Mouse (Mus musculus) megakaryocyte-erythroid progenitor cell, adult 5-6 weeks (primary cell): ENCODE measurements around the gene Fam166b. TPM values are rescaled to one million over a fixed set of nuclear protein-coding genes. Genes with fewer than 3 reads are reported as not detected.

ENCODE experiments used
- ATAC-seq: replicated peaks from 2 replicates; pipeline ENCODE4 v1.8.0; 2016; ENCODE audit warnings: mild to moderate bottlenecking, inconsistent platforms; ENCODE audit not compliant: severe bottlenecking, poor library complexity, low FRiP score, low TSS enrichment
- total RNA-seq, 2 experiments: library from RNA; stranded (forward) in 1 of 2; stranded (reverse) in 1 of 2; fragments of 200-1000, 215-1000 nt in 1 of 2; fragments of >200 nt in 1 of 2; fragmentation: Nextera tagmentation in 1 of 2; gene quantifications; 2 replicates each; pipeline ENCODE4 v1.2.3; 2014 to 2017

The Fam166b gene
- total RNA-seq, 2 experiments from 2014 or later = not detected

GRCm38 (mm10) chr4:43384083-43384460, 44.9 kb downstream of the Fam166b start:
- ATAC-seq = no peak

DNA sequence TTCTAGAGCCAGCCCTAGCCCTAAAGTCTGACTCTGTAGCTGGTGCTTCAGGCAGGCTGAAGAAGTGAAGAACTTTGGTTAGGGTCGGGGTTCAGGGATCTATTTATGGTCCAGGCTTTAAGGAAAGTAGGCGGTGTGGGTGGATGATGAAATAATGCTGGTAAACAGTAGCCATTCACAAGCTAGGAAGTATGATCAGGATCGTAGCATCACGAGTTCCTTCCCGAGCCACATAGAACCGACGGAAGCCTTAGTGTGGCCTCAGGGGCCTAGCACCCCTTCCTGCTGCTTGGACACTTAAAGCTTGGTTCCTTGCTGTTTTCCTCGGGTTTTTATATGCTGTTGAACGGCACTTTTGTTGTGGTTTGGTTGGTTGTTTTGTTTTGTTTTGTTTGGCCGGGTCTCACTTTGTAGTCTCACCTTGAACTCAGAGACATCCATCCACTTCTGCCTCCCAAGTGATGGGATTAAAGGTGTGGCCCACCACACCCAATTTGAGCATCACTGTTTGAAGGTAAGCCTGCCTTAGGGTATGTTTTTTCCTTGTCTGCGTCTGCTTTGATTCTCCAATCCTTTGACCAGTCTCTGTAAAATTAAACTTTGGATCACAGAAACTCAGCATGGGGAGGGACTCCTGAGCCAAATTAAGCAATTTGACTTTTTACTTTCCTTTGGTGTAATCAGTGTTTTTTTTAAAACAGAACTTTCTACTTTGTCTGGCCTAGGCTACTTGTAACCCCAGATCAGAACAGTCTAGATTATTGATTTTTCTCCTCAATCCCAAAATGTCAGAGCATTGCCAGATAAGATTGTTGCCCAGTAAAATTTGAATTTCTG, 45.5 kb downstream of the Fam166b start:
- ATAC-seq = no peak

DNA sequence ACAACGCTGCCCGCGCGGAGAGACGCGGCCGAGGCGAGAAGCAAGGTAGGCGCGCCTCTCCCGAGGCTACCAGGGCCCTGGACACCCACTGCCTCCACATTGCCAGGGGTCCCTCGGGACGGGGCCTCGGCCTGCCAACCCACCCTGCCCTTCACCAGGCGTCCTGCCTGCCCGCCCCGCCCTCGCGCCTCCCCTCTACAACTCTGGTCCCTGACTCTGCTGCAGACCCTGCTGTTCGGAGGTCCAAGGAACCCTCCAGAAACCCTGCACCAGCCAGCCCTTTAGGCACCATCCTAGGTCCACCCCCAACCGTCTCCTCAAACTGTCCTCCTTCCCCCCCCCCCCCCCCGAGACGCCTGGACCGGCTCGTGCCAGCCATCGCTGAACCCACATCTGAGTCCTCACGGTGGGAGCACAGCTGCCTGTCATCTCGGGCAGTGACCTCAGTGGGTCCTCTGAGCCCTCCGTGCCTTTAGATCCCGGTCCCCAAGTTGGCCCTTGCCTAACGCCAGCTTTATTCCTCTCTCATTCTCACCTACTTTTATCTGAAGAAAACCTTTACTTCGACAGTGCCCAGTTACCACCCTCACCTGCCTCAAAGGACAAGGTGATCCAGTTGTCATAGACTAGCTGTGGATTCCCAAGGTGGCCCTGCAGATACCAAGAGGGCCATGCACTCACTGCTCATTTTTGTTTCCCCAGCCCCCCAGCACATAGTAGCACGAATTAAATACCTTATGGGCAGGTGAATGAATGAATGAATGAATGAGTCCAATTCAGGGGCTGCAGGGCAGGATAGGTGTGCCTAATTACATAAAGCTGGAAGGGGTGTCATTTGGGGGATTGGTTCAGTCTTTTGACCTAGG, 46.5 kb downstream of the Fam166b start:
- ATAC-seq = no peak

DNA sequence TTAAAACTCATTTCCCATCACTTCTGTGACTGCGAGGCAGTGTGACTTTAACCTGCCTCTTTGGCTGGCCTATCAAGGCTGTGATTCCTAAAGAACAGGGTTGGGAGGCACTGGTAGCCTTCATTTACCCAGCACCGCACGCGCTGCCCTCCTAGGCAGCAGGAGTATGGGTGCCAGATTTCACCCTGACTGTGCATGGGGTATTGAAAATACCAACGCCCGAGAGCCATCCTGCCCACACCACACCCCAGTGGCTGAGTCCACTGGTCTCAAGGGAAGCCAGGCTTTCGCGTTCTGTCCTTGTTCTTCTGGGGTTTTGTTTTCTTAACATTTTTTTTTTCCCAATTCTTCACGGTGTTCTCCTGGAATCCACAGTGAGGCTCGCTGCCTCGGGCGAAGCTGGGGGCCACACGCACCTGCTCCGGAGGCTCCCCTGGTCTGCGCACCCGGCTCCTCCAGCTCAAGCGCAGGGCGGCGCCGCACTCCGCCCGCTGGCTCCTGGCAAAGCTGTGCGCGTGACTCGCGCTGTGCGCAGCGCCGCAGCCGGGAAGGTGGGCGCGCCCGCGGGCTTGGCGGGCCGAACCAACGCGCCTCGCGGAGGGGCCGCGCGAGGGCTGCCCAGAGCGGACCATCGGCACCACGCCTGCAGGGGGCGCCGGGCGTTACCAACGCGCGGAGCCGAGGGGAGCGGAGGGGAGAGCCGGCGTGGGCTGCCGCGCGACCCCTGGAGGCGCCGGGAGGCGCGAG, 47.4 kb downstream of the Fam166b start, which contains the start of gene Rusc2:
Rusc2 (plus strand) TSS at position 572 of the 747 bp plus-strand sequence.
- ATAC-seq = peak; percentile 58

GRCm38 (mm10) chr4:43380951-43381350, 48.0 kb downstream of the Fam166b start:
- no peak for ATAC-seq

GRCm38 (mm10) chr4:43379601-43380000, 49.3 kb downstream of the Fam166b start:
- no peak for ATAC-seq

Other genes with a start within 250 kb of the Fam166b start
- 0.07 and 0.68 TPM in 2 replicates for gene Atp8b5, start 162.0 kb downstream of the Fam166b start, total RNA-seq (2014; fragmentation: Nextera tagmentation)
- 0.66 and 0.69 TPM in 2 replicates for gene Atp8b5, start 162.0 kb downstream of the Fam166b start, total RNA-seq (2017)
- 1.8 and 7.6 TPM in 2 replicates for gene Rusc2, start 47.2 kb downstream of the Fam166b start, total RNA-seq (2014; fragmentation: Nextera tagmentation)
- gene Rusc2, start 47.2 kb downstream of the Fam166b start, total RNA-seq (2017) = 0.19 and 1.5 TPM in 2 replicates
- gene Tesk1, start 12.8 kb upstream of the Fam166b start, total RNA-seq (2014; fragmentation: Nextera tagmentation) = 11.7 and 15.6 TPM in 2 replicates
- gene Tesk1, start 12.8 kb upstream of the Fam166b start, total RNA-seq (2017) = 4.3 and 4.8 TPM in 2 replicates
- gene Cd72, start 25.5 kb upstream of the Fam166b start, total RNA-seq (2014; fragmentation: Nextera tagmentation) = 1.5 and 9.6 TPM in 2 replicates
- gene Cd72, start 25.5 kb upstream of the Fam166b start, total RNA-seq (2017) = 2.9 and 11.9 TPM in 2 replicates
- gene Sit1, start 54.6 kb upstream of the Fam166b start, total RNA-seq (2014; fragmentation: Nextera tagmentation) = 0.61 TPM in 1 of 2 replicates, not detected in the other
- not detected in 2 replicates for gene Sit1, start 54.6 kb upstream of the Fam166b start, total RNA-seq (2017)
- 28.8 and 47.9 TPM in 2 replicates for gene Ccdc107, start 63.8 kb upstream of the Fam166b start, total RNA-seq (2014; fragmentation: Nextera tagmentation)
- gene Ccdc107, start 63.8 kb upstream of the Fam166b start, total RNA-seq (2017) = 44.6 and 46.3 TPM in 2 replicates
- 44.3 and 50.3 TPM in 2 replicates for gene Arhgef39, start 70.6 kb upstream of the Fam166b start, total RNA-seq (2014; fragmentation: Nextera tagmentation)
- 27.2 and 32.7 TPM in 2 replicates for gene Arhgef39, start 70.6 kb upstream of the Fam166b start, total RNA-seq (2017)
- gene Car9, start 77.8 kb upstream of the Fam166b start, total RNA-seq (2014; fragmentation: Nextera tagmentation) = 3.6 and 11.8 TPM in 2 replicates
- gene Car9, start 77.8 kb upstream of the Fam166b start, total RNA-seq (2017) = 2.1 and 3.3 TPM in 2 replicates
- not detected in 2 replicates for gene Tpm2, start 94.6 kb upstream of the Fam166b start, total RNA-seq (2014; fragmentation: Nextera tagmentation)
- gene Tpm2, start 94.6 kb upstream of the Fam166b start, total RNA-seq (2017) = 0.09 TPM in 1 of 2 replicates, not detected in the other
- gene Creb3, start 133.2 kb upstream of the Fam166b start, total RNA-seq (2014; fragmentation: Nextera tagmentation) = 9.6 and 12.7 TPM in 2 replicates
- 19.4 and 42.2 TPM in 2 replicates for gene Creb3, start 133.2 kb upstream of the Fam166b start, total RNA-seq (2017)
- gene Tln1, start 133.6 kb upstream of the Fam166b start, total RNA-seq (2014; fragmentation: Nextera tagmentation) = 105 and 175 TPM in 2 replicates
- gene Tln1, start 133.6 kb upstream of the Fam166b start, total RNA-seq (2017) = 211 and 304 TPM in 2 replicates
- 28.7 and 30.4 TPM in 2 replicates for gene Rgp1, start 149.6 kb upstream of the Fam166b start, total RNA-seq (2014; fragmentation: Nextera tagmentation)
- 6.7 and 8.3 TPM in 2 replicates for gene Rgp1, start 149.6 kb upstream of the Fam166b start, total RNA-seq (2017)
- 19.7 and 22.9 TPM in 2 replicates for gene Gba2, start 149.7 kb upstream of the Fam166b start, total RNA-seq (2014; fragmentation: Nextera tagmentation)
- gene Gba2, start 149.7 kb upstream of the Fam166b start, total RNA-seq (2017) = 6.1 and 12.0 TPM in 2 replicates
- not detected in 2 replicates for gene Msmp, start 155.4 kb upstream of the Fam166b start, total RNA-seq (2014; fragmentation: Nextera tagmentation)
- not detected in 2 replicates for gene Msmp, start 155.4 kb upstream of the Fam166b start, total RNA-seq (2017)
- 0.09 and 2.0 TPM in 2 replicates for gene Npr2, start 202.8 kb upstream of the Fam166b start, total RNA-seq (2014; fragmentation: Nextera tagmentation)
- 0.08 and 0.14 TPM in 2 replicates for gene Npr2, start 202.8 kb upstream of the Fam166b start, total RNA-seq (2017)
- gene Spag8, start 224.5 kb upstream of the Fam166b start, total RNA-seq (2014; fragmentation: Nextera tagmentation) = 1.6 TPM in 1 of 2 replicates, not detected in the other
- not detected in 2 replicates for gene Spag8, start 224.5 kb upstream of the Fam166b start, total RNA-seq (2017)
- gene Hint2, start 227.3 kb upstream of the Fam166b start, total RNA-seq (2014; fragmentation: Nextera tagmentation) = 70.7 and 73.0 TPM in 2 replicates
- gene Hint2, start 227.3 kb upstream of the Fam166b start, total RNA-seq (2017) = 43.1 and 63.0 TPM in 2 replicates
- 1.2 and 2.5 TPM in 2 replicates for gene Tmem8b, start 239.8 kb upstream of the Fam166b start, total RNA-seq (2014; fragmentation: Nextera tagmentation)
- 0.38 and 1.6 TPM in 2 replicates for gene Tmem8b, start 239.8 kb upstream of the Fam166b start, total RNA-seq (2017)
- gene Fam221b, start 240.0 kb upstream of the Fam166b start, total RNA-seq (2014; fragmentation: Nextera tagmentation) = not detected in 2 replicates
- 0.15 and 0.28 TPM in 2 replicates for gene Fam221b, start 240.0 kb upstream of the Fam166b start, total RNA-seq (2017)